Mouse (Mus musculus) heart, adult 2 months (tissue): Measurements from ENCODE around the gene Acot6.

Source experiments
- CTCF ChIP-seq: fragments of 200-600 bp; IDR thresholded peaks from 2 replicates; pipeline ENCODE4 v1.8.1; 2022; ENCODE audit warnings: antibody characterized with exemption, mild to moderate bottlenecking, moderate library complexity
- POLR2A ChIP-seq: fragments of 200-500 bp; IDR thresholded peaks from 2 replicates; pipeline ENCODE4 v1.6.1; 2011; ENCODE audit warnings: mild to moderate bottlenecking, low read depth, low read length, control low read depth; ENCODE audit not compliant: insufficient read depth

GRCm38 (mm10) chr12:84153414-84153813 is 53.0 kb downstream of the Acot6 start:
- TF ChIP-seq CTCF (no peak), POLR2A (no peak)
